Mouse (Mus musculus) myocyte (in vitro differentiated cells): Measurements from ENCODE around the gene Atp6v1a. TPM values are rescaled to one million over a fixed set of nuclear protein-coding genes. Genes with fewer than 3 reads are reported as not detected.

ENCODE experiments used
- H3K27me3 ChIP-seq: one replicate; pipeline ENCODE4 v1.6.1; 2011; ENCODE audit not compliant: control insufficient read depth, insufficient read depth, insufficient read length
- H3K36me3 ChIP-seq: one replicate; pipeline ENCODE4 v1.6.1; 2011; ENCODE audit not compliant: control insufficient read depth, insufficient read depth
- H3K4me2 ChIP-seq: one replicate; pipeline ENCODE4 v1.6.1; 2011; ENCODE audit warnings: low read depth, control low read depth
- H3K4me3 ChIP-seq: one replicate; pipeline ENCODE4 v1.5.1; 2011; ENCODE audit warnings: mild to moderate bottlenecking, control low read depth, moderate library complexity
- H3K79me2 ChIP-seq: one replicate; pipeline ENCODE4 v1.6.1; 2011; ENCODE audit not compliant: control insufficient read depth, insufficient read depth
- H3ac ChIP-seq: one replicate; pipeline ENCODE4 v1.6.1; 2011; ENCODE audit not compliant: control insufficient read depth, insufficient read length
- CEBPB ChIP-seq: IDR thresholded peaks from 2 replicates; pipeline ENCODE4 v1.6.1; 2011; ENCODE audit warnings: mild to moderate bottlenecking, moderate library complexity; ENCODE audit not compliant: poor library complexity, insufficient read depth, severe bottlenecking
- E2F4 ChIP-seq: IDR thresholded peaks from one replicate; pipeline ENCODE4 v1.6.1; 2011; ENCODE audit warnings: mild to moderate bottlenecking, control low read depth, moderate library complexity; ENCODE audit not compliant: insufficient read depth
- MAX ChIP-seq: IDR thresholded peaks from one replicate; pipeline ENCODE4 v1.6.1; 2011; ENCODE audit warnings: low read depth, mild to moderate bottlenecking, control low read depth
- MYOD1 ChIP-seq, 3 experiments: IDR thresholded peaks; one replicate each; pipeline ENCODE4 v1.6.1; 2011; ENCODE audit warnings: control low read depth in 2 of 3, low read depth in 2 of 3, mild to moderate bottlenecking in 2 of 3, moderate library complexity in 1 of 3; ENCODE audit not compliant: insufficient read length in 2 of 3, control insufficient read depth in 1 of 3
- MYOG ChIP-seq, 3 experiments: IDR thresholded peaks; one replicate each; pipeline ENCODE4 v1.6.1; 2011; ENCODE audit warnings: control low read depth in 2 of 3, low read depth in 2 of 3, mild to moderate bottlenecking in 2 of 3; ENCODE audit not compliant: insufficient read length in 2 of 3, control insufficient read depth in 1 of 3, insufficient read depth in 1 of 3
- POLR2A ChIP-seq: IDR thresholded peaks from one replicate; pipeline ENCODE4 v1.6.1; 2011; ENCODE audit warnings: low read depth, mild to moderate bottlenecking, control low read depth, moderate library complexity; ENCODE audit not compliant: insufficient read length
- POLR2AphosphoS2 ChIP-seq: IDR thresholded peaks from one replicate; pipeline ENCODE4 v1.6.1; 2011; ENCODE audit warnings: low read depth, control low read depth; ENCODE audit not compliant: insufficient read length
- REST ChIP-seq: IDR thresholded peaks from one replicate; pipeline ENCODE4 v1.6.1; 2011; ENCODE audit warnings: mild to moderate bottlenecking, control low read depth, moderate library complexity; ENCODE audit not compliant: insufficient read depth, insufficient read length
- SRF ChIP-seq: IDR thresholded peaks from one replicate; pipeline ENCODE4 v1.6.1; 2011; ENCODE audit warnings: low read depth; ENCODE audit not compliant: control insufficient read depth, insufficient read length
- TCF12 ChIP-seq: IDR thresholded peaks from one replicate; pipeline ENCODE4 v1.6.1; 2011; ENCODE audit warnings: mild to moderate bottlenecking, control low read depth; ENCODE audit not compliant: poor library complexity, insufficient read depth, severe bottlenecking
- TCF3 ChIP-seq: IDR thresholded peaks from one replicate; pipeline ENCODE4 v1.6.1; 2011; ENCODE audit warnings: low read depth, control low read depth; ENCODE audit not compliant: insufficient read length
- USF1 ChIP-seq: IDR thresholded peaks from one replicate; pipeline ENCODE4 v1.6.1; 2011; ENCODE audit warnings: low read depth, mild to moderate bottlenecking, control low read depth, moderate library complexity
- polyA plus RNA-seq: library from polyadenylated mRNA; unstranded; fragments of >200 nt; fragmentation: generic; extraction: Trizol; gene quantifications from one replicate; pipeline ENCODE4 v1.2.1, GENCODE M21; 2012; ENCODE audit warnings: missing spikeins

Atp6v1a gene
- polyA plus RNA-seq, 1 experiment = 28.7 TPM

DNA sequence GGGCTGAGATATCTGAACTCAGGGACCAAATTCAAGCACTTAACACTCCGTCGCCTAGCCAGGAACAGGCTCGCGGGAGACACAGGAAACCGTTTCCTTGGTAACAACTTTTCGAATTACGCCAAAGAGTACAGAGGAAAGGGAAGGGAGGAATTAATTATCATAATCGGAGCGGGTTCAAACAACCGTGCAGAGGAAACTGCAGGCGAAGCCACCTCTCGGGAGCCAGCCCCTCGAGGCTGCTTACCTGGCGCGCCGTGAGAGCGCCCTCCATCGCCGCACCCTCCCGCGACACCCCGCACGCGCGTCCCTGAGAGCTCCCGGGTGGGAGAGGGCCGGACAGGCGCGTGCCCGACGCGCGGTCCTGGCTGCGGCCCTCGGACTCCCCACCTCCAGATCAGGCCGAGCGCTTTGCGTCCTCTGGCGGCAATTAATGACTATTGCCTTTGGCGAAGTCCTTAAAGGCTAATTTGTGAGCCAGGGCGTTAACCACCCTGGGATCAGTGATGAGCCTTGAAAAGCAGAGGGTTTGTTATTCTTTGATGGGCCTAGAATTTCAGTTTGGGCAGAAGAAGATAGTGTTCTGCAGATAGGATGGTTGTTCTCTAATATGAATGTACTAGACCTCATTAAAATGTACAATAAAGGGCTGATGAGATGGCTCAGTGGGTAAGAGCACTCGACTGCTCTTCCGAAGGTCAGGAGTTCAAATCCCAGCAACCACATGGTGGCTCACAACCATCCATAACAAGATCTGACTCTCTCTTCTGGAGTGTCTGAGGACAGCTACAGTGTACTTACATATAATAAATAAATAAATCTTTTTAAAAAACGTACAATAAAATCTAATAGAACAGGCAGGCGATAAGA lies 76.2 kb downstream of the Atp6v1a start, which contains the start of gene Gramd1c:
Gramd1c (minus strand) TSS at position 321 of the 870 bp plus-strand sequence.
- no peak within 1 kb of the TSS for H3K4me3 ChIP-seq
- no peak for TF ChIP-seq MYOG (IDR thresholded peaks at IDR 0.05; ENCODE audit: control insufficient read depth in 1 of 3, insufficient read depth in 1 of 3, insufficient read length in 2 of 3, low read depth in 2 of 3)
- TF ChIP-seq MAX = no peak
- TF ChIP-seq CEBPB = no peak
- no peak within 1 kb of the TSS for H3ac ChIP-seq
- peak within 1 kb of the TSS; percentile 35 for H3K4me2 ChIP-seq
- no peaks in the 10 kb centered on the region for H3K79me2 ChIP-seq
- H3K36me3 ChIP-seq = no peaks in the 10 kb centered on the region
- H3K27me3 ChIP-seq = no peaks in the 10 kb centered on the region

- no peak overlapping the region for H3K4me3 ChIP-seq
- H3K4me2 ChIP-seq = no peak overlapping the region
- H3K36me3 ChIP-seq = no peaks in the 10 kb centered on the region
- TF ChIP-seq MYOG (IDR thresholded peaks at IDR 0.05; ENCODE audit: control insufficient read depth in 1 of 3, insufficient read depth in 1 of 3, insufficient read length in 2 of 3, low read depth in 2 of 3) (no peak), USF1 (no peak)
- H3K79me2 ChIP-seq = no peaks in the 10 kb centered on the region
- H3K27me3 ChIP-seq = no peaks in the 10 kb centered on the region
- no peak overlapping the region for H3ac ChIP-seq
Observed at GRCm38 (mm10) chr16:44061341-44061740, 78.2 kb downstream of the Atp6v1a start.

- no peak overlapping the region for H3K4me2 ChIP-seq
- TF ChIP-seq REST (no peak), TCF12 (no peak), POLR2A (no peak), POLR2AphosphoS2 (no peak), USF1 (no peak), MYOD1 (IDR thresholded peaks at IDR 0.05; ENCODE audit: control insufficient read depth in 1 of 3, insufficient read length in 2 of 3, low read depth in 2 of 3) (no peak)
- H3ac ChIP-seq = no peak overlapping the region
- no peaks in the 10 kb centered on the region for H3K27me3 ChIP-seq
- H3K36me3 ChIP-seq = no peaks in the 10 kb centered on the region
- H3K79me2 ChIP-seq = no peaks in the 10 kb centered on the region
- H3K4me3 ChIP-seq = no peak overlapping the region
Observed at GRCm38 (mm10) chr16:44060604-44061286, 78.8 kb downstream of the Atp6v1a start.

DNA sequence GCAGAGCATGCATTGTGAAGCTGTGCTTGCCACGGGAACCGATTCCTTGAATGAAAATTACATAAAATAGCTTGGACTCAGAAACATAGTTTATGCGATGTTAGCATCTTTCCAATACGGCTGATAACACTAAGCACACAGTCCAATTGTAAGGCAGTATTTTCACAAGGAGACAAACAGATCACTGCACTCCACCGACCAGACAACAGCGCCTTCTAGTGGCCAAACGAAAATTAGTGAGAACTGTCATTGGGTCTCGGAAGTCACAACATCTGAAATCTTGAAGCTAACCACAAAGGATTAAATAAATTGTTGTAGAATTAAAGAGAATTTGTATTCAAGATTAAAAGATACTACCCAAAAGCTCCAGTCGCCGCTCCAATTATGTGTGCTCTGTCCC lies 80.8 kb downstream of the Atp6v1a start:
- TF ChIP-seq TCF3 (no peak), MAX (no peak), CEBPB (no peak), POLR2A (no peak)
- Histone ChIP-seq H3K36me3 (no peaks in the 10 kb centered on the region), H3ac (no peak overlapping the region), H3K79me2 (no peaks in the 10 kb centered on the region), H3K27me3 (no peaks in the 10 kb centered on the region), H3K4me3 (no peak overlapping the region), H3K4me2 (peak overlapping the region; percentile 50)

DNA sequence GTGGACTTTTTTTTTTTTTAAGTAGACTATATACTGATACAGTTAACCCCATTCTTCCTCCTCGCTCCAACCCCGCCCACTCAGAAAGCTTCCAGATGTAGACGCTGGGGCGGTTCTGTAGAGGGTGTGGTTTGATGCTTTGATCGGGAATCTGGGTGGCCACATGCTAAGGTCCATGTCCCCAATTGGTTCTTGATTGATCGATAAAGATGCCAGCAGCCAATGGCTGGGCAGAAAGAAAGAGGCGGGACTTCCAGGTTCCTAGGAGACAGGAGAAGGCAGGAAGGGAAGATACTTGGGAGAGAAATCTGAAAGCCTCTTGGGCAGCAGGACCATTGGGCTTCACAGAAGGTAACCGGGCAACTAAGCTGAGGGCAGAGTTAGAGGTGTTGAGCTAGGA lies 83.7 kb downstream of the Atp6v1a start:
- no peaks in the 10 kb centered on the region for H3K79me2 ChIP-seq
- TF ChIP-seq CEBPB = no peak
- no peak for TF ChIP-seq POLR2AphosphoS2
- no peak for TF ChIP-seq USF1
- TF ChIP-seq MYOG (IDR thresholded peaks at IDR 0.05; ENCODE audit: control insufficient read depth in 1 of 3, insufficient read depth in 1 of 3, insufficient read length in 2 of 3, low read depth in 2 of 3) = no peak
- TF ChIP-seq SRF = no peak
- TF ChIP-seq E2F4 = no peak
- TF ChIP-seq TCF12 = no peak
- no peak for TF ChIP-seq REST
- no peak for TF ChIP-seq TCF3
- TF ChIP-seq MAX = no peak
- no peak for TF ChIP-seq MYOD1 (IDR thresholded peaks at IDR 0.05; ENCODE audit: control insufficient read depth in 1 of 3, insufficient read length in 2 of 3, low read depth in 2 of 3)
- no peak for TF ChIP-seq POLR2A
- H3ac ChIP-seq = no peak overlapping the region

More for the DNA sequence above, 83.7 kb downstream of the Atp6v1a start:
- Histone ChIP-seq H3K36me3 (no peaks in the 10 kb centered on the region), H3K4me2 (no peak overlapping the region), H3K4me3 (no peak overlapping the region), H3K27me3 (no peaks in the 10 kb centered on the region)
